Mouse (Mus musculus): Measurements from ENCODE around the gene Mex3a.

DNA sequence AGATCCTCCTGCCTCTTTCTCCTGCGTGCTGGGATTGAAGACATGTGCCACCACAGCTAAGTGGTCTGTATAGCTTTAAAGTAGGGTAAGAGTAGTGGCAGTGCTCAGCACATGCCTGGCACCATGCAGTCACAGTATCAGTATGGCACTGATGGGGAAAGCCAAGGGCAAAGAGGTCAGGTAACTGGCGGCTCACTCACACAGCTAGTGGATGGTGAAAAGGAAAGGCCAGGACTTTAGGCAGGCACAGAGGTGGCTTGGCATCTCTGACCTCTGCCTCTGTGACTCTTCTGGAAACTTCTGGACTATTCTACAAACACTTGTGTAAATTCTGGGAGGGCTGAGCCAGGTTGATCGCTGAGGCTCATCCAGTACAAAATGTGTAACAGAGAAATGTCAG is 33.9 kb downstream of the Mex3a start:
- TF ChIP-seq CTCF (IDR thresholded peaks at IDR 0.05; ENCODE audit: borderline replicate concordance, insufficient read depth, low read depth, low read length) = no peak
- TF ChIP-seq POLR2A (IDR thresholded peaks at IDR 0.05; ENCODE audit: borderline replicate concordance, insufficient read depth, low read length) = no peak

All from cerebellum, adult 2 months (tissue).